Mouse (Mus musculus) T-cell, adult 66 days (primary cell): Measurements from ENCODE around the gene Ddhd1. TPM values are rescaled to one million over a fixed set of nuclear protein-coding genes. Genes with fewer than 3 reads are reported as not detected.

Source experiments
- total RNA-seq, 2 experiments: library from RNA; stranded (reverse); gene quantifications; 3 replicates in 1 of 2; 4 replicates in 1 of 2; pipeline ENCODE4 v1.2.4; 2023

Ddhd1 gene
- total RNA-seq = 10 to 100 TPM; 54.7 to 63.7 TPM

DNA sequence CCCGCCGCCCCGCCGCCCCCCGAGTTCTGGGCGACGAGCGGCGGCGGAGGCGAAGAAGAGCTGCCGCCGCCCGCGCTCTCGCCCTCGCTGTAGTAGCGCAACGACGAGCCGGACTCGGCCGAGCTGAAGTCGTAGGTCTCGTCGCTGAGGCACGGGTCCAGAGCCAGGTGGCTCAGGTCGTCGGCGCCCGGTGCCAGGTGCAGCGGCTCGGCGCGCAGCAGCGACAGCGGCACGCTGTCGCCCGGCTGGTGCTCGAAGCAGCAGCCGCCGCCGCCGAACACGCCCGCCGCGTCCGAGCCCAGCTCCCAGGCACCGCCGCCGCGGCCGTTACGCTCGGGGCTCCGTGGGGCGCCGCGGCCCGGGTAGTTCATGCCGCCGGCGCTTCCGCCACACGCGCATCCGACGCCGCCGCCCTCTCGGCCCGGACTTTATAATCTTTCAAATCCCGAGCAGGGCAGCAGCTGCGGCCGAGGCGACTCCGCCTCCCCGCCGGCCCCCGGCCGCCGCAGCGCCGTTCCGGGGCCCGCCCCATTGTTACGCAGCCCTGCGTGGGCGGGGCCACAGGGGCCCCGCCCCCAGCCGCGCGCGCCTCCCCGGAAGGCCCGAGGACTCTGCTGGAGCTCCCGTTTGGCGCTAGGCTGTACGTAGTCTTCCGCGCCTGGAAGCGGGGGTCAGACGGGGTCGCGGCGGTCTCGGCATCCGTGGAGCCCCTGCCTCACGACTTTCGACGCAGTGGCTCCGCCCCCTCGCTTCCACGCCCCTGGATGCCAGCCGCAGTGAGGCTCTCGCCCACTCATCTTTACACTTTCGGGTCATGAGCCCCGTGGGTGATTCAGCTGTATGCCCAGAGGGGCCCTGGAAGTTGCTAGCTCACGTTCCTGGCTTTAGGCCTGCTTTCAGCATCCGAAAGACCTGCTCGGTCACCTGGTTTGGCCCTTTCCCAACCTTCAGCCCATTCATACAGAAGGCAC is at the start of gene Ddhd1:
Ddhd1 (minus strand) TSS at position 503 of the 971 bp plus-strand sequence.

Other genes with a start within 250 kb of the Ddhd1 start
- gene Fermt2, start 128.0 kb downstream of the Ddhd1 start, total RNA-seq = not detected